Mouse (Mus musculus): ENCODE data around the gene Cbx5. TPM values are rescaled to one million over a fixed set of nuclear protein-coding genes. Genes with fewer than 3 reads are reported as not detected.
"Not testable (repeated sequence)": the region's sequence is repeated elsewhere in the genome, so short reads cannot be mapped to it uniquely, and the experiment has no call there.

The Cbx5 gene
- polyA plus RNA-seq (2016; fragmentation: Nextera tagmentation; extraction: Ambion mirVana), result 233 and 250 TPM in 2 replicates

GRCm38 (mm10) chr15:103239685-103240159 is at the start of gene Cbx5:
Gene Cbx5 (minus strand): TSS chr15:103239816.
- under 1% methylated on average over 39 of the region's 39 CpGs for WGBS
- Histone ChIP-seq H3K4me2 (peak within 1 kb of the TSS; percentile 92), H3K36me3 (replicated peaks) (peaks cover 43% of the 10 kb centered on the region), H3K9ac (peak within 1 kb of the TSS; percentile 78), H3K4me1 (peaks cover 39% of the 10 kb centered on the region), H3K9me3 (no peaks in the 10 kb centered on the region), H3K27me3 (no peaks in the 10 kb centered on the region), H3K4me3 (replicated peaks) (peak within 1 kb of the TSS; percentile 62), H3K27ac (peak within 1 kb of the TSS; percentile 96)
- ATAC-seq (ENCODE audit: low FRiP score), result peak; percentile 92

GRCm38 (mm10) chr15:103285778-103286417 is 46.3 kb upstream of the Cbx5 start:
- H3K4me2 ChIP-seq, result no peak overlapping the region
- H3K4me1 ChIP-seq, result peaks cover 22% of the 10 kb centered on the region
- H3K9me3 ChIP-seq, result no peaks in the 10 kb centered on the region
- H3K9ac ChIP-seq, result no peak overlapping the region
- peak; percentile 23; the same call in 1 of the 2 replicates for ATAC-seq (ENCODE audit: low FRiP score)
- H3K27me3 ChIP-seq, result no peaks in the 10 kb centered on the region
- H3K36me3 ChIP-seq (replicated peaks), result peaks cover 19% of the 10 kb centered on the region
- H3K27ac ChIP-seq, result peak overlapping the region; percentile 73
- WGBS, result 53% methylated on average over 1 of the region's 1 CpGs
- H3K4me3 ChIP-seq (replicated peaks), result no peak overlapping the region

GRCm38 (mm10) chr15:103284647-103285046 is 45.0 kb upstream of the Cbx5 start:
- H3K27ac ChIP-seq, result peak overlapping the region; percentile 59; the same call in 1 of the 2 replicates
- H3K9me3 ChIP-seq, result no peaks in the 10 kb centered on the region
- H3K4me3 ChIP-seq (replicated peaks), result no peak overlapping the region
- WGBS, result 48% methylated on average over 2 of the region's 2 CpGs
- H3K27me3 ChIP-seq, result no peaks in the 10 kb centered on the region
- H3K9ac ChIP-seq, result 0 out of 2 replicates have a peak overlapping the region, but pooled peaks have one; percentile 21
- no peak for ATAC-seq (ENCODE audit: low FRiP score)
- H3K4me1 ChIP-seq, result peaks cover 22% of the 10 kb centered on the region
- 0 out of 2 replicates have a peak, but pooled peaks cover 9% of the 10 kb centered on the region for H3K36me3 ChIP-seq (replicated peaks)
- H3K4me2 ChIP-seq, result no peak overlapping the region

GRCm38 (mm10) chr15:103284066-103284465 is 44.5 kb upstream of the Cbx5 start:
- 0 out of 2 replicates have a peak, but pooled peaks cover 9% of the 10 kb centered on the region for H3K36me3 ChIP-seq (replicated peaks)
- WGBS, result 44% methylated on average over 3 of the region's 3 CpGs
- H3K4me1 ChIP-seq, result peaks cover 22% of the 10 kb centered on the region
- H3K9ac ChIP-seq, result no peak overlapping the region
- no peaks in the 10 kb centered on the region for H3K27me3 ChIP-seq
- no peak for ATAC-seq (ENCODE audit: low FRiP score)
- H3K4me2 ChIP-seq, result no peak overlapping the region
- H3K27ac ChIP-seq, result no peak overlapping the region
- H3K9me3 ChIP-seq, result no peaks in the 10 kb centered on the region
- no peak overlapping the region for H3K4me3 ChIP-seq (replicated peaks)

- no peaks in the 10 kb centered on the region for H3K27me3 ChIP-seq
- no peak overlapping the region for H3K9ac ChIP-seq
- WGBS, result 92% methylated on average over 3 of the region's 3 CpGs
- ATAC-seq (ENCODE audit: low FRiP score), result no peak
- H3K27ac ChIP-seq, result no peak overlapping the region
- H3K4me1 ChIP-seq, result peaks cover 22% of the 10 kb centered on the region
- no peak overlapping the region for H3K4me2 ChIP-seq
- 0 out of 2 replicates have a peak, but pooled peaks cover 9% of the 10 kb centered on the region for H3K36me3 ChIP-seq (replicated peaks)
- H3K4me3 ChIP-seq (replicated peaks), result no peak overlapping the region
- H3K9me3 ChIP-seq, result no peaks in the 10 kb centered on the region
These were observed 42.0 kb upstream of the Cbx5 start for GRCm38 (mm10) chr15:103281465-103282205.

- Histone ChIP-seq H3K9me3 (no peaks in the 10 kb centered on the region), H3K9ac (no peak overlapping the region), H3K27ac (no peak overlapping the region), H3K4me3 (replicated peaks) (no peak overlapping the region), H3K36me3 (replicated peaks) (0 out of 2 replicates have a peak, but pooled peaks cover 9% of the 10 kb centered on the region), H3K4me2 (no peak overlapping the region), H3K4me1 (peaks cover 19% of the 10 kb centered on the region), H3K27me3 (no peaks in the 10 kb centered on the region)
- no peak for ATAC-seq (ENCODE audit: low FRiP score)
- WGBS, result 75% methylated on average over 3 of the region's 3 CpGs
These were observed 41.3 kb upstream of the Cbx5 start for GRCm38 (mm10) chr15:103280817-103281464.

GRCm38 (mm10) chr15:103279750-103280149 is 40.1 kb upstream of the Cbx5 start:
- 66% methylated on average over 3 of the region's 3 CpGs for WGBS
- H3K27me3 ChIP-seq, result no peaks in the 10 kb centered on the region
- H3K4me1 ChIP-seq, result peaks cover 7% of the 10 kb centered on the region
- H3K4me2 ChIP-seq, result no peak overlapping the region
- no peaks in the 10 kb centered on the region for H3K9me3 ChIP-seq
- H3K9ac ChIP-seq, result no peak overlapping the region
- no peak overlapping the region for H3K27ac ChIP-seq
- 0 out of 2 replicates have a peak, but pooled peaks cover 9% of the 10 kb centered on the region for H3K36me3 ChIP-seq (replicated peaks)
- ATAC-seq (ENCODE audit: low FRiP score), result no peak
- H3K4me3 ChIP-seq (replicated peaks), result no peak overlapping the region

GRCm38 (mm10) chr15:103277949-103278348 is 38.3 kb upstream of the Cbx5 start:
- no peak overlapping the region for H3K9ac ChIP-seq
- H3K9me3 ChIP-seq, result no peaks in the 10 kb centered on the region
- no peak for ATAC-seq (ENCODE audit: low FRiP score)
- 0 out of 2 replicates have a peak, but pooled peaks cover 6% of the 10 kb centered on the region for H3K36me3 ChIP-seq (replicated peaks)
- peaks cover 18% of the 10 kb centered on the region for H3K4me1 ChIP-seq
- no peak overlapping the region for H3K27ac ChIP-seq
- WGBS, result 78% methylated on average over 7 of the region's 7 CpGs
- no peak overlapping the region for H3K4me3 ChIP-seq (replicated peaks)
- H3K27me3 ChIP-seq, result no peaks in the 10 kb centered on the region
- H3K4me2 ChIP-seq, result no peak overlapping the region

- H3K9me3 ChIP-seq; H3K27me3 ChIP-seq; H3K27ac ChIP-seq; H3K4me3 ChIP-seq (replicated peaks); ATAC-seq (ENCODE audit: low FRiP score); H3K36me3 ChIP-seq (replicated peaks); H3K9ac ChIP-seq; H3K4me2 ChIP-seq: not testable (repeated sequence)
- peaks cover 18% of the 10 kb centered on the region for H3K4me1 ChIP-seq
- 96% methylated on average over 3 of the region's 3 CpGs for WGBS
These were observed 36.3 kb upstream of the Cbx5 start for GRCm38 (mm10) chr15:103275943-103276342.

GRCm38 (mm10) chr15:103272419-103273279 is 33.0 kb upstream of the Cbx5 start, which contains the start of gene Copz1:
Gene Copz1 (plus strand): TSS chr15:103272714.
- peak within 1 kb of the TSS; percentile 65 for H3K4me3 ChIP-seq (replicated peaks)
- H3K36me3 ChIP-seq (replicated peaks), result no peaks in the 10 kb centered on the region
- no peaks in the 10 kb centered on the region for H3K27me3 ChIP-seq
- under 1% methylated on average over 38 of the region's 38 CpGs for whole genome bisulfite sequencing
- peak within 1 kb of the TSS; percentile 74 for H3K9ac ChIP-seq
- peak within 1 kb of the TSS; percentile 60; the same call in 1 of the 2 replicates for H3K27ac ChIP-seq
- peak within 1 kb of the TSS; percentile 60 for H3K4me2 ChIP-seq
- peaks cover 14% of the 10 kb centered on the region for H3K4me1 ChIP-seq
- peak; percentile 99 for ATAC-seq (ENCODE audit: low FRiP score)
- H3K9me3 ChIP-seq, result no peaks in the 10 kb centered on the region

GRCm38 (mm10) chr15:103268903-103269302 is 29.3 kb upstream of the Cbx5 start:
- Histone ChIP-seq H3K4me2 (no peak overlapping the region), H3K4me1 (peaks cover 6% of the 10 kb centered on the region), H3K9me3 (no peaks in the 10 kb centered on the region), H3K4me3 (replicated peaks) (no peak overlapping the region), H3K9ac (no peak overlapping the region), H3K27ac (no peak overlapping the region), H3K36me3 (replicated peaks) (no peaks in the 10 kb centered on the region), H3K27me3 (no peaks in the 10 kb centered on the region)
- 82% methylated on average over 4 of the region's 4 CpGs for WGBS
- ATAC-seq (ENCODE audit: low FRiP score), result no peak
